Comparison of ENCODE assay signal across 8 mouse cellular contexts in genomic region chr5:53594274-53594673, GRCm38 (mm10).
A peak's percentile ranks its signal among the peaks of the same experiment; 100 is the strongest.
DNase-seq lines count a peak whose midpoint lies in the region; ATAC-seq and TF ChIP-seq lines count a peak whose summit lies in the region.

No protein-coding gene starts in this region.

- TF ChIP-seq POLR2A in myocyte (IDR thresholded peaks at IDR 0.05; ENCODE audit: insufficient read length, low read depth), result no peak

- peaks cover 84% of the 10 kb centered on the region for H3K79me2 ChIP-seq in myocyte (ENCODE audit: control insufficient read depth, insufficient read depth)

- DNase-seq in layer of hippocampus, adult 11-12 months (ENCODE audit: low spot score), result peak; percentile 48
- DNase-seq in layer of hippocampus, postnatal 36 days, result no peak
- no peak for DNase-seq in G1E (ENCODE audit: low spot score)
- peak; percentile 21 for DNase-seq in cerebellum, adult 9-11 months
- peak; percentile 39 to 70 for DNase-seq in left cerebral cortex, postnatal 25 days (ENCODE audit: low spot score in 2 of 2)
- no peak for DNase-seq in right cerebral cortex, postnatal 25 days

- H3K36me3 ChIP-seq in G1E (replicated peaks) (no peaks in the 10 kb centered on the region), myocyte (ENCODE audit: control insufficient read depth, insufficient read depth) (no peaks in the 10 kb centered on the region)
- H3K36me3 ChIP-seq in heart, embryonic 13.5 days, result no peaks in the 10 kb centered on the region

- no peak overlapping the region for H3K9ac ChIP-seq in heart, embryonic 13.5 days

- 29% methylated on average over 4 of the region's 4 CpGs for whole genome bisulfite sequencing in heart, embryonic 13.5 days

- intact Hi-C loops in left cerebral cortex, postnatal 25 days (cut with DNase I), result loop anchor here (2.0 kb wide), 1 partner anchor 317 kb away; no protein-coding TSS in a partner anchor

- H3K4me2 ChIP-seq in heart, embryonic 13.5 days, result peak overlapping the region; percentile 29; the same call in 1 of the 2 replicates
- H3K4me2 ChIP-seq in myocyte (ENCODE audit: low read depth), result peak overlapping the region; percentile 65

- H3K27ac ChIP-seq in heart, embryonic 13.5 days (replicated peaks), result no peak overlapping the region

- no peak overlapping the region for H3K4me3 ChIP-seq in G1E (ENCODE audit: low read depth, low read length)
- H3K4me3 ChIP-seq in heart, embryonic 13.5 days, result no peak overlapping the region
- peak overlapping the region; percentile 91 for H3K4me3 ChIP-seq in myocyte

- H3ac ChIP-seq in myocyte (ENCODE audit: control insufficient read depth, insufficient read length), result no peak overlapping the region

- no peaks in the 10 kb centered on the region for H3K9me3 ChIP-seq in G1E (replicated peaks)
- no peaks in the 10 kb centered on the region for H3K9me3 ChIP-seq in heart, embryonic 13.5 days

- peak; percentile 30; the same call in 1 of the 2 replicates for TF ChIP-seq CTCF in G1E (IDR thresholded peaks at IDR 0.05; ENCODE audit: low read depth, low read length)

- peaks cover 42% of the 10 kb centered on the region for H3K4me1 ChIP-seq in G1E (ENCODE audit: insufficient read depth, low read depth, low read length)
- peaks cover 37% of the 10 kb centered on the region for H3K4me1 ChIP-seq in heart, embryonic 13.5 days

- no peak for ATAC-seq in G1E (ENCODE audit: extremely low read depth, insufficient number of reproducible peaks, low FRiP score, poor library complexity, severe bottlenecking)
- ATAC-seq in heart, embryonic 13.5 days (ENCODE audit: extremely low read depth, insufficient number of reproducible peaks, low FRiP score, low TSS enrichment), result no peak

- H3K27me3 ChIP-seq in G1E (ENCODE audit: insufficient read depth, low read length), result no peaks in the 10 kb centered on the region
- H3K27me3 ChIP-seq in heart, embryonic 13.5 days (replicated peaks), result no peaks in the 10 kb centered on the region
- H3K27me3 ChIP-seq in myocyte (ENCODE audit: control insufficient read depth, insufficient read depth, insufficient read length), result no peaks in the 10 kb centered on the region

TF ChIP-seq in myocyte, 11 proteins besides CTCF, POLR2A, EP300 and RAD21:
- TF ChIP-seq MAX (IDR thresholded peaks at IDR 0.05; ENCODE audit: low read depth) (no peak), TCF12 (IDR thresholded peaks at IDR 0.05; ENCODE audit: insufficient read depth, poor library complexity, severe bottlenecking) (no peak), REST (IDR thresholded peaks at IDR 0.05; ENCODE audit: insufficient read depth, insufficient read length) (no peak), USF1 (IDR thresholded peaks at IDR 0.05; ENCODE audit: low read depth) (no peak), MYOD1 (IDR thresholded peaks at IDR 0.05; ENCODE audit: control insufficient read depth in 1 of 3, insufficient read length in 2 of 3, low read depth in 2 of 3) (no peak), SRF (IDR thresholded peaks at IDR 0.05; ENCODE audit: control insufficient read depth, insufficient read length, low read depth) (no peak), CEBPB (IDR thresholded peaks at IDR 0.05; ENCODE audit: insufficient read depth, poor library complexity, severe bottlenecking) (no peak), E2F4 (IDR thresholded peaks at IDR 0.05; ENCODE audit: insufficient read depth) (no peak), POLR2AphosphoS2 (IDR thresholded peaks at IDR 0.05; ENCODE audit: insufficient read length, low read depth) (no peak)

Comparison
In these comparisons a context has a peak if more than half of its experiments do, and no peak if none do; other contexts are left out.
1. DNase-seq: peak in layer of hippocampus, adult 11-12 months (single experiment), cerebellum, adult 9-11 months (single experiment) and left cerebral cortex, postnatal 25 days (2 of 2); none in layer of hippocampus, postnatal 36 days (0 of 2), G1E (single experiment) and right cerebral cortex, postnatal 25 days (single experiment).